Mouse (Mus musculus) olfactory bulb, adult 2 months (tissue): ENCODE measurements around the gene Nhlh1. TPM values are rescaled to one million over a fixed set of nuclear protein-coding genes. Genes with fewer than 3 reads are reported as not detected.

Experiments
- H3K27ac ChIP-seq: fragments of 200-500 bp; 2 replicates; pipeline ENCODE4 v1.5.1; 2012; ENCODE audit warnings: low read depth, low read length; ENCODE audit not compliant: insufficient read depth
- H3K4me1 ChIP-seq: fragments of 200-500 bp; 2 replicates; pipeline ENCODE4 v1.6.1; 2012; ENCODE audit warnings: low read length; ENCODE audit not compliant: control insufficient read depth, insufficient read depth
- H3K4me3 ChIP-seq: fragments of 200-500 bp; 2 replicates; pipeline ENCODE4 v1.5.1; 2012; ENCODE audit warnings: mild to moderate bottlenecking, low read depth, low read length, moderate library complexity; ENCODE audit not compliant: insufficient read depth
- CTCF ChIP-seq: fragments of 200-500 bp; IDR thresholded peaks from 2 replicates; pipeline ENCODE4 v1.5.1; 2012; ENCODE audit warnings: low read depth, mild to moderate bottlenecking, low read length, moderate library complexity; ENCODE audit not compliant: insufficient read depth
- POLR2A ChIP-seq: fragments of 200-500 bp; IDR thresholded peaks from 2 replicates; pipeline ENCODE4 v1.6.1; 2012; ENCODE audit warnings: mild to moderate bottlenecking, low read depth, low read length, moderate library complexity; ENCODE audit not compliant: insufficient read depth
- WGBS: fragments of 180-500 bp; shearing (Covaris S2); methylation state at CpG from one replicate; pipeline ENCODE4 v1.1.7; 2018; 5-methylcytosine and 5-hydroxymethylcytosine counted together
- polyA plus RNA-seq: library from polyadenylated mRNA; stranded (reverse); fragments of >200 nt; gene quantifications from 2 replicates; pipeline ENCODE4 v1.2.4, GENCODE M21; 2012; ENCODE audit warnings: low replicate concordance; ENCODE audit not compliant: missing spikeins, insufficient read depth, insufficient read length

Nhlh1 gene
- polyA plus RNA-seq, 1 experiment, result not detected

DNA sequence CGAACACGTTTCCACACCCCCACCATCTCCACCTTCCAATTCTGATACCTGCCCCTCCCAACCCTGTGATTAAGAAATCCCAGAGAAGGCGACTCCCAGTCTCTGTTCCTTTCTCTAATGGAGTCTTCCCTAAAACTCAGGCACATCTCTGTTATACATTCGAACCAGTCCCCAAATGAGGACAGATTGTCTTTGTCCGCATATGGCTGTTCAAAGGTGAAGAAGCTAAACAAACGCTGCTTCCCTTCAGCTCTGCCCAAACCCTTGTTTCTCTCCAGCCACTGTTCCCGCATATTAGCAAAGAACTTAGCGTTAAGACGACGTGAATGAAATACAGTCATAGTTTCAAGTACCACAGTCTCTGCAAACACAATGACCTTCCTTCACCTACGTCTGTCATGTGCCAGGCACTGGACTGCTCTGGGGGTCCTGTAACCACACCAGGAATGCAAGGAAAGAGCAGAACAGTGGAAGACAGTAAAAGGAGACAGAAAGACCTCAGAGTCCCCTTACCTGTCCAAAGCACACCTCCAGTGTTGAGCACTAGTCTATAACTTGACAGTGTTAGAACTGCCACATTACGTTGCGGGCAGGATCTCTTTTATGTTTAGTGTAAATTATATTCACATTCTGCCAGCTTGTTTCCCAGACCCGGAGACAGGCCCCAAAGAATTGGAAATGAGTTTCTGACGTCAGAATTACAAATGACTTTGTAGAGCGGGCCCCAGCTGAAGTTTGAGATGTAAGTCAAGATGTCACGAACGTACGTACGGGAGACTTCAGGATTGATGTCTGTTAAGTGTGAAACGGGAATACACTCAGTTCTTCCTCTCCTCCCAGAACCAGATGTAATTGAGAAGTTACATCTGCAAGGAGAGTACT lies 28.7 kb downstream of the Nhlh1 start, which contains the start of gene Vangl2:
Vangl2 (minus strand) TSS at position 51 of the 882 bp plus-strand sequence.
- peak within 1 kb of the TSS; percentile 87 for H3K4me3 ChIP-seq
- H3K4me1 ChIP-seq, result peaks cover 20% of the 10 kb centered on the region
- TF ChIP-seq POLR2A (no peak), CTCF (no peak)
- peak within 1 kb of the TSS; percentile 89 for H3K27ac ChIP-seq
- 68% methylated on average over 21 of the region's 21 CpGs for WGBS

DNA sequence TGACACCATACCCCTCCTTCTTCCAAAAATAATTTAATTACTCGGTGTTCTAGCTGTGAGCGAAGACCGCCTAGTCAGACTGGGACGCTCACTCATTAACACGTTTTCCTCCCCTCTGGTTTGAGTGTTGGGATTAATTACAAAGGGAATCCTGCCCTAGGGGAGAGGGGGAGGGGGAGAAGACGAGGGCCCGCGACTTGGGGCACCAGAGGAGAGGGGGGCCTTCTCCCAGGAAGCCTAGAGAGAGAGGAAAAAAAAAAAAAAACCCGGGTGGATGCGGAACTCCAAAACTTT lies 29.6 kb downstream of the Nhlh1 start:
- 9% methylated on average over 10 of the region's 10 CpGs for WGBS
- Histone ChIP-seq H3K27ac (peak overlapping the region; percentile 89; the same call in 1 of the 2 replicates), H3K4me1 (peaks cover 20% of the 10 kb centered on the region), H3K4me3 (peak overlapping the region; percentile 87; the same call in 1 of the 2 replicates)
- TF ChIP-seq POLR2A, result no peak
- TF ChIP-seq CTCF, result no peak

DNA sequence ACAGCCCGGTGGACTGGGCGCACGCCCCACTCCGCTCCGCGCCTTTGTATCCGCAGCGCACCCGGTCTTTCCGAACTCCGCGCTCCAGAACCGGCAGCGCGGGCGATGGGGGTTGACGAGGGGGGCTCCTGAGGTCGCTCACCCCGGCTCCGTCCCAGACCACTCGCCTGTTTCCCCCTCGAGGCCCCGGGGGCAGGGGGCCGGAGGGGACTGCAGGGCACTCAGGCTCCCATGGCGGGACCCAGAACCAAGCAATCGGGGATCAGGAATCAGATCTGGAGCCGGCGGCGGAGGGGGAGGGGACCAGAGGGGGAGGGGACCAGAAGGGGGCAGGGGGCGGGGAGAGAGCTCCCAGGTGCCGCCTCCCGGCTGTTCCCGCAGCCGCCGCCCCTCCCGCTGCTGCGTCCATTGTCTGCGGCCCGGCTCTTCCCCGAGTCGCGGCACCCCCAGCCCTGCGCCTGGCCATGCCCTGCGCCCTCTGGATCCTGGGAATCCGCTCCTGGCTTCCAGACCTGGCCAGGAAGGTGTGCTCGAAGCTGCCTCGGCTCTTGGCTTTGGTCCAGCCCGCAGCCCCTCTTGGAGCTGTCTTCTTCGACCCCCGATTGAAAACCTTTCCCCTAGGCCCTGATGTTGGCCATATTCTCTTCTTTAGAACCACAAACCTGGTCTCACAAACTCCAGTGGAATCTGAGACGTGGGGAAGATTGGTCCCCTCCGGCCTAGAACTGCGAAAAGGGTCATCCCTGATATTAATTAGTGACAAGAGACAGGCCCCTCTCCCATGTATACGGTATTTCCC lies 30.2 kb downstream of the Nhlh1 start:
- peak overlapping the region; percentile 87 for H3K4me3 ChIP-seq
- 1% methylated on average over 47 of the region's 54 CpGs for WGBS
- H3K4me1 ChIP-seq, result peaks cover 25% of the 10 kb centered on the region
- 0 out of 2 replicates have a peak, but pooled peaks have one; percentile 50 for TF ChIP-seq POLR2A
- TF ChIP-seq CTCF, result no peak
- H3K27ac ChIP-seq, result peak overlapping the region; percentile 89

- Histone ChIP-seq H3K4me1 (peaks cover 31% of the 10 kb centered on the region), H3K4me3 (peak overlapping the region; percentile 87), H3K27ac (no peak overlapping the region)
- TF ChIP-seq POLR2A, result no peak
- TF ChIP-seq CTCF, result no peak
- 3% methylated on average over 23 of the region's 23 CpGs for WGBS
Observed at GRCm38 (mm10) chr1:172026201-172026901, 31.0 kb downstream of the Nhlh1 start.

DNA sequence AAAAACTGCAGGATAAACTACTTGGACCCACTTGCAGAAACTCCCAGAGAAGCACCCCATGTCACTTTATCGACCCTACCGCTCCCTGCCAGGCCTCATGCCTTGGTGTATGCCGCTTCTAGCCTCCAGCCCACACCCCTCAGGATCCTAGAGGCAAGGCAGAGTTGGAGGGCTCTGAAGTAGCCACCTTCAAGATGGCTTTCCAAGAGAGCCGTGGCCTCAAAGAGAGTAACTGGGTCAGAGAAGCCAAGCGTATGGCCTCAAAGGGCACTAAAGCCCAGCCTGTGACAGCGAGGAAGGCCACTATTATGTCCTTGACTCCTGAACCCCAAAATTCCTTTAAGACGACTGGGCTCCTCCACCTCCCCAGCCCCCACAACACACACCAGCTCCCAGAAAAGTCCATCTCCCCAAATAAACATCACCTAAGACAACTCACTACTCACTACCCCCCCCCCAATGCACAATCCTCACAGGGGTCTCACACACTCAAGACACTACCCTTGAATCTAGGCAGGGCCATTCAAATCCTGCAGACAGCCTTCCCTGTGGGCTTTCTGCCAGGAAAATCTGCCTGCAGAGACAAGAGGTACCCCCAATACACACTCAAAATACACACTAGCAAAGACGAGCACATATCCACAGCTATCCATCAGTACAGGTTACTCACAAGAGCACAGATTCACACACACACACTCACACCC lies 32.0 kb downstream of the Nhlh1 start:
- no peak for TF ChIP-seq POLR2A
- TF ChIP-seq CTCF, result no peak
- Histone ChIP-seq H3K27ac (no peak overlapping the region), H3K4me1 (peaks cover 31% of the 10 kb centered on the region), H3K4me3 (peak overlapping the region; percentile 12; the same call in 1 of the 2 replicates)
- 48% methylated on average over 8 of the region's 8 CpGs for WGBS

GRCm38 (mm10) chr1:172024140-172024895 lies 33.1 kb downstream of the Nhlh1 start:
- 68% methylated on average over 9 of the region's 9 CpGs for WGBS
- H3K4me1 ChIP-seq, result peaks cover 35% of the 10 kb centered on the region
- no peak overlapping the region for H3K27ac ChIP-seq

DNA sequence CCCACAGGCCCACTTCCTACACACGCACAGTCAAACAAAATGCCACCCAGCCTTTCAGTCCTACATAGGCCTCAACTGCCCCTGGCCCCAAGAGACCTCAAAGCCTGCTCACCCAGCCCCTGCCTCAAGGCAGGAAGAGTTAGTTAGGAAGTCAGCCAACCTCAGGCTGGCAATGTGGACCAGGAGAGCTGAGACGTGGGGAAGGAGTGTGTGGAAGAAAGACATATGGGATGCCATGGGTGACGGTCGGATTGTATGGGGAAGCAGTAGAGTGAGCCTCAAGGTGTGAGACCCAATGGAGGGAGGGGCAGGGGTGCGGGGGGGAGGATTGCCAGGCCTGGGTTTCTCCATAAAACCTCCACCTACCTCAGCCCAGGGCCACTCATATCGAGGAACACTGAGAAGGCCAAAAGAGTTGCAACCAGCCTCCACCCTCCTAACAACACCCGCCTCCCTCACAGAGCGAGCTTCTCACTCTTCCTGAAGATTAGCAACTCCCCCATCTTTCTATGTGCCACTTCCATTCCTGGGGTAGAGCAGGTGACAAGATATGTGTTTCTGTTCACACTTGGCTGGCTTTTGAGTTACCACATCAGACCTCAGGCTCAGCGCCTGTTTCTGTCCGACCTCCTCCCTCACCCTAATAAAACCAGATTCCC lies 37.4 kb downstream of the Nhlh1 start:
- TF ChIP-seq CTCF (no peak), POLR2A (no peak)
- Histone ChIP-seq H3K4me1 (peaks cover 47% of the 10 kb centered on the region), H3K27ac (no peak overlapping the region), H3K4me3 (no peak overlapping the region)
- 74% methylated on average over 10 of the region's 10 CpGs for WGBS

More at GRCm38 (mm10) chr1:172024140-172024895, 33.1 kb downstream of the Nhlh1 start:
- no peak for TF ChIP-seq CTCF
- no peak for TF ChIP-seq POLR2A
- H3K4me3 ChIP-seq, result no peak overlapping the region

GRCm38 (mm10) chr1:172019339-172019738 lies 38.0 kb downstream of the Nhlh1 start:
- peaks cover 49% of the 10 kb centered on the region for H3K4me1 ChIP-seq
- no peak overlapping the region for H3K4me3 ChIP-seq
- WGBS, result 96% methylated on average over 4 of the region's 4 CpGs
- H3K27ac ChIP-seq, result no peak overlapping the region
- TF ChIP-seq POLR2A (no peak), CTCF (no peak)
